Comparison of ENCODE assay signal across 19 mouse cellular contexts in genomic region chr5:16236608-16237007, GRCm38 (mm10).
A peak's percentile ranks its signal among the peaks of the same experiment; 100 is the strongest.
DNase-seq lines count a peak whose midpoint lies in the region; ATAC-seq lines count a peak whose summit lies in the region.
"Had no signal": no experiment of that assay in that cellular context is flagged by ENCODE, and none has a peak within 500 bp of the region (broad histone marks: within the 10 kb centered on the region; RNA-seq: fewer than 3 reads in every experiment).

No protein-coding gene starts in this region.

- no peaks in the 10 kb centered on the region for H3K9me3 ChIP-seq in hindbrain, embryonic 12.5 days (replicated peaks)
- no peaks in the 10 kb centered on the region for H3K9me3 ChIP-seq in hindbrain, embryonic 11.5 days (ENCODE audit: control insufficient read depth, low read length)
- H3K9me3 ChIP-seq in hindbrain, embryonic 16.5 days (ENCODE audit: control insufficient read depth, low read length), result no peaks in the 10 kb centered on the region
- H3K9me3 ChIP-seq: embryonic facial prominence, embryonic 15.5 days; hindbrain, embryonic 15.5 days; limb, embryonic 15.5 days had no signal

- no peaks in the 10 kb centered on the region for H3K36me3 ChIP-seq in hindbrain, embryonic 12.5 days
- no peaks in the 10 kb centered on the region for H3K36me3 ChIP-seq in hindbrain, embryonic 11.5 days (ENCODE audit: control insufficient read depth, insufficient read depth, low read length)
- no peaks in the 10 kb centered on the region for H3K36me3 ChIP-seq in hindbrain, embryonic 16.5 days (ENCODE audit: control insufficient read depth, insufficient read depth, low read length)
- H3K36me3 ChIP-seq: embryonic facial prominence, embryonic 15.5 days; hindbrain, embryonic 15.5 days; limb, embryonic 15.5 days had no signal

- H3K4me3 ChIP-seq in hindbrain, embryonic 12.5 days, result no peak overlapping the region
- H3K4me3 ChIP-seq in hindbrain, embryonic 11.5 days (ENCODE audit: low read depth, low read length), result no peak overlapping the region
- H3K4me3 ChIP-seq in hindbrain, embryonic 16.5 days (ENCODE audit: low read length), result no peak overlapping the region
- H3K4me3 ChIP-seq: embryonic facial prominence, embryonic 15.5 days; hindbrain, embryonic 15.5 days; limb, embryonic 15.5 days had no signal

- H3K4me1 ChIP-seq in hindbrain, embryonic 12.5 days, result peaks cover 22% of the 10 kb centered on the region
- no peaks in the 10 kb centered on the region for H3K4me1 ChIP-seq in hindbrain, embryonic 11.5 days (replicated peaks; ENCODE audit: control insufficient read depth, insufficient read depth, low read length)
- peaks cover 7% of the 10 kb centered on the region for H3K4me1 ChIP-seq in hindbrain, embryonic 16.5 days (ENCODE audit: control insufficient read depth, insufficient read depth, low read depth, low read length)
- H3K4me1 ChIP-seq: embryonic facial prominence, embryonic 15.5 days; limb, embryonic 15.5 days had no signal

- no peak overlapping the region for H3K9ac ChIP-seq in hindbrain, embryonic 12.5 days
- H3K9ac ChIP-seq in hindbrain, embryonic 11.5 days (ENCODE audit: low read depth, low read length), result no peak overlapping the region
- no peak overlapping the region for H3K9ac ChIP-seq in hindbrain, embryonic 16.5 days (ENCODE audit: low read depth, low read length)
- H3K9ac ChIP-seq: embryonic facial prominence, embryonic 15.5 days; hindbrain, embryonic 15.5 days; limb, embryonic 15.5 days had no signal

- H3K4me2 ChIP-seq in hindbrain, embryonic 12.5 days (replicated peaks), result no peak overlapping the region
- no peak overlapping the region for H3K4me2 ChIP-seq in hindbrain, embryonic 11.5 days (replicated peaks; ENCODE audit: low read depth, low read length)
- H3K4me2 ChIP-seq in hindbrain, embryonic 16.5 days (ENCODE audit: low read length), result no peak overlapping the region
- H3K4me2 ChIP-seq: embryonic facial prominence, embryonic 15.5 days; hindbrain, embryonic 15.5 days; limb, embryonic 15.5 days had no signal

- no peak for DNase-seq in hindbrain, embryonic 11.5 days (ENCODE audit: low spot score)
- peak; percentile 13 for DNase-seq in right cerebral cortex, postnatal 14 days
- DNase-seq in right cerebral cortex, postnatal 36 days (ENCODE audit: low spot score in 2 of 2), result no peak
- no peak for DNase-seq in ovary, postnatal 14 days (ENCODE audit: low spot score)
- DNase-seq in urinary bladder, postnatal 36 days (ENCODE audit: low spot score in 2 of 2), result no peak
- DNase-seq: adrenal gland, postnatal 14 days; cerebellum, adult 2 months; embryo, embryonic 11 days; kidney, adult 2 months; kidney, postnatal 25 days; lung, postnatal 10 days; thymus, adult 18-20 months had no signal

- no peak for ATAC-seq in hindbrain, embryonic 12.5 days (ENCODE audit: low FRiP score)
- no peak for ATAC-seq in hindbrain, embryonic 11.5 days (ENCODE audit: low FRiP score)
- peak; percentile 19; the same call in 1 of the 2 replicates for ATAC-seq in hindbrain, embryonic 16.5 days
- ATAC-seq: activated CD4-positive, CD25-positive, alpha-beta regulatory T cell, adult 4 months; Patski had no signal

- WGBS in hindbrain, embryonic 12.5 days, result 67% methylated on average over 4 of the region's 4 CpGs
- WGBS in hindbrain, embryonic 11.5 days, result 72% methylated on average over 4 of the region's 4 CpGs
- 56% methylated on average over 4 of the region's 4 CpGs for WGBS in hindbrain, embryonic 16.5 days

- no peaks in the 10 kb centered on the region for H3K27me3 ChIP-seq in hindbrain, embryonic 12.5 days
- no peaks in the 10 kb centered on the region for H3K27me3 ChIP-seq in hindbrain, embryonic 11.5 days (ENCODE audit: control insufficient read depth, insufficient read depth, low read length)
- H3K27me3 ChIP-seq in hindbrain, embryonic 16.5 days (replicated peaks; ENCODE audit: control insufficient read depth, insufficient read depth, low read length), result no peaks in the 10 kb centered on the region
- H3K27me3 ChIP-seq: embryonic facial prominence, embryonic 15.5 days; hindbrain, embryonic 15.5 days; limb, embryonic 15.5 days had no signal

- H3K27ac ChIP-seq in hindbrain, embryonic 12.5 days, result peak overlapping the region; percentile 62; the same call in 1 of the 2 replicates
- no peak overlapping the region for H3K27ac ChIP-seq in hindbrain, embryonic 11.5 days (ENCODE audit: low read depth, low read length)
- no peak overlapping the region for H3K27ac ChIP-seq in hindbrain, embryonic 16.5 days (ENCODE audit: low read depth, low read length)
- H3K27ac ChIP-seq: embryonic facial prominence, embryonic 15.5 days; limb, embryonic 15.5 days had no signal
